Mouse (Mus musculus): ENCODE data around the gene Sh3pxd2b. TPM values are rescaled to one million over a fixed set of nuclear protein-coding genes. Genes with fewer than 3 reads are reported as not detected.

The Sh3pxd2b gene
- total RNA-seq (2012; rRNA removed) (5.3 and 6.7 TPM in 2 replicates), total RNA-seq (2014; rRNA removed) (1.7 and 2.4 TPM in 2 replicates), polyA plus RNA-seq (2012; ENCODE audit: insufficient read length, low read depth) (11.3 and 13.2 TPM in 2 replicates)

- H3K36me3 ChIP-seq (replicated peaks in 1 of 2; ENCODE audit: control insufficient read depth in 1 of 2, insufficient read depth in 1 of 2, low read length in 1 of 2) = peaks cover 0 to 25% of the 10 kb centered on the region in 2 experiments
- H3K9ac ChIP-seq (ENCODE audit: insufficient read depth, low read depth) = peak within 1 kb of the TSS; percentile 67
- H3K9me3 ChIP-seq (replicated peaks; ENCODE audit: low read length) = peaks cover 6% of the 10 kb centered on the region
- H3K4me1 ChIP-seq (ENCODE audit: control insufficient read depth in 1 of 2, insufficient read depth in 2 of 2) = peaks cover 10 to 37% of the 10 kb centered on the region in 2 experiments
- dilution Hi-C loops (cut with MboI; ENCODE audit: extremely low pct_ligation_motif_present, extremely low pct_unique_long_range_greater_than_20kb, low sequenced_read_pairs) (no loop called here), in situ Hi-C loops (cut with MboI; ENCODE audit: low pct_ligation_motif_present, low pct_unique_long_range_greater_than_20kb, low sequenced_read_pairs) (no loop called here)
- no peak within 1 kb of the TSS for H3K27ac ChIP-seq (ENCODE audit: insufficient read depth, low read depth)
- peaks cover 31% of the 10 kb centered on the region for H3K27me3 ChIP-seq (replicated peaks)
- peak within 1 kb of the TSS; percentile 56 to 80 (median 70) for H3K4me3 ChIP-seq (replicated peaks in 1 of 3; ENCODE audit: low read depth in 2 of 3, low read length in 2 of 3, poor library complexity in 1 of 3)
- TF ChIP-seq CTCF (conservative IDR thresholded peaks at IDR 0.05 in 1 of 2, IDR thresholded peaks at IDR 0.05 in 1 of 2; ENCODE audit: low read depth in 2 of 2, low read length in 2 of 2) (no peak), IRF4 (IDR thresholded peaks at IDR 0.05; ENCODE audit: low read depth, low read length) (no peak), TBP (conservative IDR thresholded peaks at IDR 0.05; ENCODE audit: low read depth, low read length) (no peak), POLR2AphosphoS2 (IDR thresholded peaks at IDR 0.05; ENCODE audit: low read depth, low read length) (no peak), KAT2A (IDR thresholded peaks at IDR 0.05; ENCODE audit: insufficient replicate concordance, low read length) (no peak), BHLHE40 (IDR thresholded peaks at IDR 0.05; ENCODE audit: low read depth, low read length) (no peak), GABPA (IDR thresholded peaks at IDR 0.05; ENCODE audit: insufficient replicate concordance, low read depth, low read length) (no peak), MAFK (IDR thresholded peaks at IDR 0.05; ENCODE audit: insufficient replicate concordance, low read length) (no peak), UBTF (IDR thresholded peaks at IDR 0.05; ENCODE audit: low read depth, low read length) (0 out of 2 replicates have a peak, but pooled peaks have one; percentile 63), SIN3A (IDR thresholded peaks at IDR 0.05; ENCODE audit: low read length) (peak; percentile 58; the same call in 1 of the 2 replicates), JUND (conservative IDR thresholded peaks at IDR 0.05; ENCODE audit: low read depth, low read length) (no peak), CHD2 (IDR thresholded peaks at IDR 0.05; ENCODE audit: low read length) (no peak), SMC3 (IDR thresholded peaks at IDR 0.05; ENCODE audit: low read depth, low read length) (no peak), ETS1 (conservative IDR thresholded peaks at IDR 0.05; ENCODE audit: low read depth, low read length) (no peak), ZKSCAN1 (IDR thresholded peaks at IDR 0.05; ENCODE audit: borderline replicate concordance, low read depth, low read length) (no peak), NRF1 (IDR thresholded peaks at IDR 0.05; ENCODE audit: low read depth, low read length) (peak; percentile 19; the same call in 1 of the 2 replicates), E2F4 (IDR thresholded peaks at IDR 0.05; ENCODE audit: insufficient replicate concordance, low read depth, low read length) (no peak), RCOR1 (conservative IDR thresholded peaks at IDR 0.05; ENCODE audit: low read depth, low read length) (no peak), USF1 (IDR thresholded peaks at IDR 0.05; ENCODE audit: low read depth, low read length) (no peak), POLR2A (IDR thresholded peaks at IDR 0.05; ENCODE audit: low read depth, low read length) (peak; percentile 64), MYC (IDR thresholded peaks at IDR 0.05; ENCODE audit: low read depth, low read length) (no peak), MXI1 (IDR thresholded peaks at IDR 0.05; ENCODE audit: low read depth, low read length) (peak; percentile 56; the same call in 1 of the 2 replicates), JUN (IDR thresholded peaks at IDR 0.05; ENCODE audit: insufficient read depth, low read depth, low read length) (no peak), ZC3H11A (IDR thresholded peaks at IDR 0.05; ENCODE audit: low read depth, low read length) (no peak), USF2 (conservative IDR thresholded peaks at IDR 0.05; ENCODE audit: low read depth, low read length) (no peak), ELF1 (IDR thresholded peaks at IDR 0.05; ENCODE audit: low read depth, low read length) (no peak), NELFE (IDR thresholded peaks at IDR 0.05; ENCODE audit: low read depth, low read length) (peak; percentile 42), TCF12 (IDR thresholded peaks at IDR 0.05; ENCODE audit: low read depth, low read length) (0 out of 2 replicates have a peak, but pooled peaks have one; percentile 15), ZMIZ1 (IDR thresholded peaks at IDR 0.05; ENCODE audit: low read depth, low read length) (no peak), EP300 (IDR thresholded peaks at IDR 0.05; ENCODE audit: low read length) (no peak), RAD21 (IDR thresholded peaks at IDR 0.05; ENCODE audit: low read depth, low read length) (no peak), HCFC1 (IDR thresholded peaks at IDR 0.05; ENCODE audit: low read depth, low read length) (no peak), MAX (IDR thresholded peaks at IDR 0.05; ENCODE audit: low read length) (peak; percentile 9; the same call in 1 of the 2 replicates), CHD1 (IDR thresholded peaks at IDR 0.05; ENCODE audit: low read depth, low read length) (no peak), ZNF384 (IDR thresholded peaks at IDR 0.05; ENCODE audit: low read depth, low read length) (no peak), PAX5 (IDR thresholded peaks at IDR 0.05; ENCODE audit: low read length) (no peak), MEF2A (IDR thresholded peaks at IDR 0.05; ENCODE audit: borderline replicate concordance, low read depth, low read length) (no peak), MAZ (IDR thresholded peaks at IDR 0.05; ENCODE audit: low read depth, low read length) (no peak)
- no peaks in the 10 kb centered on the region for H3K79me2 ChIP-seq (replicated peaks; ENCODE audit: control insufficient read depth, extremely low read depth, insufficient read depth, poor library complexity, severe bottlenecking)
- peak; percentile 25 for DNase-seq (ENCODE audit: extremely low read depth)
- H3K4me2 ChIP-seq (ENCODE audit: insufficient read depth, low read depth, poor library complexity, severe bottlenecking) = peak within 1 kb of the TSS; percentile 58
Measured at GRCm38 (mm10) chr11:32347607-32348432, at the start of gene Sh3pxd2b. Gene Sh3pxd2b (plus strand): TSS chr11:32347820.
